Mouse (Mus musculus): ENCODE measurements around the gene Pold1. TPM values are rescaled to one million over a fixed set of nuclear protein-coding genes. Genes with fewer than 3 reads are reported as not detected.

Gene Pold1
- 148 to 155 TPM (median 150 TPM) in 4 replicates for total RNA-seq (2023)

DNA sequence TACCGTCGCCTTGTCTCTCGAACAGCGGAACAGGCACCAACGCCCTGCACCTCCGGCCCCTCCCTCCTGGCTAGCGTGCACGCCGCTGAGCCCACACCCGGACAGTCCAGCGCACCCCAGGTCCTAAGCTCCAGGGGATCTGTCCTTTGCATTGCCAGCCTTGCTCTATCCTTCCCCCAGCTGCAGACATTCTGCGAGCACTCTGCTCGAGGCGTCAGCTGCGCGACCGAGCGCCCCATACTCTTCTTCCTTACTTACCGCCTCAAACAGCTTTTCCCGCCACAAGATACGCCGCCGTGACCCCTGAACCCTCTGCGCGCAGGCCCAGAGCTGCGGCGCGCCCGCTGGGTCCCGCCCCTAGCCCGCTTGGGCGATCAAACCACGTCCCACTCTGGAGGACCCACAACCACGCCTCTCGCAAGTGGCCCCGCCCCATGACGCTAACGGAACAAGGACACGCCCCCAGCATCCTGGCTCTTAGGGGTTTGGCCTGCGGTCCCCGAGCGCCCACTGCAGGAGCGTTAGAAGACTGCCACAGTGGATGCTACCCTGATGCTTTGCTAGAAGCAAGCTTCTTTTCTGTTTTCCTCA lies at the start of gene Pold1:
TSS of gene Pold1 (minus strand) at position 353 of the 591 bp plus-strand sequence.

GRCm38 (mm10) chr7:44590402-44591347 lies 42.0 kb upstream of the Pold1 start, which contains the start of gene Kcnc3:
TSS of gene Kcnc3 (plus strand) at chr7:44590664.

DNA sequence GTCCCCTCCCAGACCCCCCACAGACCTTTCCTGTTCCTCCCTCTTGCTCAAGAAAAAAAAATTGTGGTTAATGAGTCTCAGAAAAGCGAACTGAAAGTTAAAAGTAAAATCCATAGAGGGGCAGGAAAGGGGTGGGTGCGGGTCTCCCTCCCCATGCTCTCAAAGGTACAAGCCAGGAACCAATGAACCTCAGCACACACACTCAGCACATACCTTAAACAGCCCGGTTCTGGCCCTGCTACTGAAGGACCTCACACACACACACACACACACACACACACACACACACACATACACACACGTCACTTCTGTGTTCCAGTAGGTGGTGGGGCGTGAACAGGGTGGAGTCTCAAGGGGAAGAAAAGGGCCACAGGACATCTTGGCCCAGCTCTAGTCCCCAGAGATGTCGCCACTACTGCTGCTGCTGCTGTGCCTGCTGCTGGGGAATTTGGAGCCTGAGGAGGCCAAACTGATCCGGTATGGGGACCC lies 23.6 kb upstream of the Pold1 start, which contains the start of gene Napsa:
TSS of gene Napsa (plus strand) at position 168 of the 489 bp plus-strand sequence.

DNA sequence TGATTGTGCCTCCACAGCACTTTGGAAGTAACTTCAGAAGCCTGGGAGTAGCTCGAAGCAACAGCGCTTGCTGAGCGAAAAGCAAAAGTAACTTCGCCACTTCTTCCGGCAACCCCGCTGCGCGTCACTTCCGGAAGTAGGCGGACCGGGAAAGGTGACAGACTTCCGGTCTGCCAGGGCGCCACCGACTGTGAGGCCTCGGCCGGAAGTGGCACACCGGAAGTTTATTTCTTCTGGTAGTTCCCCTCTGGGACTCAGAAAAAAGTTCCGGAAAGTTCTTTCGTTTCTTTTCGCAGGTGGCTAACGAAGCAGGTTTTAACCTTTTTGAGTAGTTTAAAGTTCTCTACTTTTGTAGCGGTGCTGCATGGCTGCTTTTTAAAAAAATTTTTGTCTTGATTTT lies 5.2 kb upstream of the Pold1 start, which contains the start of gene Nr1h2:
TSS of gene Nr1h2 (minus strand) at position 126 of the 400 bp plus-strand sequence.

GRCm38 (mm10) chr7:44531946-44532732 lies 16.5 kb downstream of the Pold1 start, which contains the start of gene Spib:
TSS of gene Spib (minus strand) at chr7:44532071.

DNA sequence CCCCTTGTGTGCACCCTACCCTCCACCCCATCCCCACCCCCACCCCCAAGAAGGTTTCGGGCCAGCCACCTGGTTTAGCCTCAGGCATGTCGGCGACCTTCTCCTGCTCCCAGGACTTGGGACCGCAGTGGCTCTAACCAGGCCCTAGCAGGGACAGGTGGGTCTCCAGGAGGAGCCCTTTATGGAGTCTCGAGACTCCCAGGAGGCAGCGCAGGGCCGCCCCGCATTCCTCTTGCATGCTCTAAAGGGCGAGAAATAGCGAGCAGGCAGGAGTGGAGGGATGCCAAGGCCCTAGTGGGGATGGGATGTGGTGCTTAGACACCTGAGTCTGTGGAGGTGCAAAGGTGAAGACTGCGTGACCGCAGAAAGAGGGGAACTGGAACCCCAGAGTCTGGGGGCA lies 24.1 kb downstream of the Pold1 start, which contains the start of gene Mybpc2:
TSS of gene Mybpc2 (minus strand) at position 155 of the 400 bp plus-strand sequence.

GRCm38 (mm10) chr7:44495992-44496770 lies 52.5 kb downstream of the Pold1 start, which contains the start of the genes Emc10 and Fam71e1:
TSS of gene Emc10 (minus strand) at chr7:44496529.
TSS of gene Fam71e1 (plus strand) at chr7:44496581.

Other genes starting within 250 kb of the Pold1 start
- 1.7 to 2.6 TPM (median 2.3 TPM) in 4 replicates for gene Clec11a, start 241.9 kb downstream of the Pold1 start, total RNA-seq (2023)
- 37.6 to 51.0 TPM (median 41.9 TPM) in 4 replicates for gene Shank1, start 238.6 kb downstream of the Pold1 start, total RNA-seq (2023)
- not detected in 4 replicates for gene Syt3, start 164.7 kb downstream of the Pold1 start, total RNA-seq (2023)
- not detected in 4 replicates for gene 1700008O03Rik, start 163.0 kb downstream of the Pold1 start, total RNA-seq (2023)
- not detected in 4 replicates for gene Lrrc4b, start 119.8 kb downstream of the Pold1 start, total RNA-seq (2023)
- gene Aspdh, start 83.5 kb downstream of the Pold1 start, total RNA-seq (2023), result not detected in 4 replicates
- 52.2 to 62.7 TPM (median 54.5 TPM) in 4 replicates for gene Josd2, start 80.9 kb downstream of the Pold1 start, total RNA-seq (2023)
- gene Emc10, start 52.3 kb downstream of the Pold1 start, total RNA-seq (2023), result 68.3 to 80.4 TPM (median 71.3 TPM) in 4 replicates
- gene Fam71e1, start 52.3 kb downstream of the Pold1 start, total RNA-seq (2023), result 10.1 to 16.1 TPM (median 11.9 TPM) in 4 replicates
- gene Mybpc2, start 24.2 kb downstream of the Pold1 start, total RNA-seq (2023), result 14.6 to 19.3 TPM (median 15.8 TPM) in 4 replicates
- gene Spib, start 16.8 kb downstream of the Pold1 start, total RNA-seq (2023), result 425 to 467 TPM (median 446 TPM) in 4 replicates
- gene Nr1h2, start 5.1 kb upstream of the Pold1 start, total RNA-seq (2023), result 391 to 409 TPM (median 403 TPM) in 4 replicates
- 536 to 582 TPM (median 560 TPM) in 4 replicates for gene Napsa, start 23.5 kb upstream of the Pold1 start, total RNA-seq (2023)
- 24.2 to 30.1 TPM (median 26.7 TPM) in 4 replicates for gene Kcnc3, start 41.8 kb upstream of the Pold1 start, total RNA-seq (2023)
- gene Myh14, start 122.0 kb upstream of the Pold1 start, total RNA-seq (2023), result 0.27 TPM in 1 of 4 replicates, not detected in the others
- not detected in 4 replicates for gene Izumo2, start 159.9 kb upstream of the Pold1 start, total RNA-seq (2023)
- gene Vrk3, start 199.6 kb upstream of the Pold1 start, total RNA-seq (2023), result 71.8 to 83.5 TPM (median 82.3 TPM) in 4 replicates
- gene Zfp473, start 202.2 kb upstream of the Pold1 start, total RNA-seq (2023), result 2.4 to 3.5 TPM (median 2.5 TPM) in 4 replicates

Measured in B cell, adult 62 days (primary cell).